Mouse (Mus musculus) ES-E14 (cell line): Measurements from ENCODE around the gene Pcbp3.

Experiments
- HCFC1 ChIP-seq: IDR thresholded peaks from 2 replicates; pipeline ENCODE4 v1.6.1; 2012; ENCODE audit warnings: low read length, inconsistent platforms, borderline replicate concordance; ENCODE audit not compliant: insufficient read depth
- MAFK ChIP-seq: IDR thresholded peaks from 2 replicates; pipeline ENCODE4 v1.6.1; 2014; ENCODE audit warnings: mild to moderate bottlenecking, low read depth, low read length, inconsistent platforms; ENCODE audit not compliant: insufficient read depth
- ZNF384 ChIP-seq: IDR thresholded peaks from 2 replicates; pipeline ENCODE4 v1.6.1; 2012; ENCODE audit warnings: low read depth, low read length, inconsistent platforms

GRCm38 (mm10) chr10:76712500-76712899 lies 249.2 kb downstream of the Pcbp3 start:
- TF ChIP-seq MAFK (no peak), ZNF384 (no peak), HCFC1 (no peak)
